Mouse (Mus musculus) ES-CJ7 (cell line): ENCODE results near the gene Ccdc163.
A peak's percentile ranks its signal among the peaks of the same experiment; 100 is the strongest.
"Not testable (repeated sequence)": the region's sequence is repeated elsewhere in the genome, so short reads cannot be mapped to it uniquely, and the experiment has no call there.

ENCODE experiments used
- DNase-seq: peaks from one replicate; pipeline ENCODE4 v3.0.0; 2011; ENCODE audit warnings: low read depth, low spot score

The Ccdc163 gene

GRCm38 (mm10) chr4:116708201-116708764, at the start of gene Ccdc163, which contains the start of gene Mmachc:
Gene Ccdc163, plus strand, starts transcription at chr4:116708509.
Gene Mmachc, minus strand, starts transcription at chr4:116708406.
- DNase-seq, result peak; percentile 100

- DNase-seq, result no peak
These were observed 48.8 kb upstream of the Ccdc163 start for GRCm38 (mm10) chr4:116659474-116659873.

- not testable (repeated sequence) for DNase-seq
These were observed 48.4 kb upstream of the Ccdc163 start for GRCm38 (mm10) chr4:116659916-116660315.

- DNase-seq, result no peak
These were observed 47.5 kb upstream of the Ccdc163 start for GRCm38 (mm10) chr4:116660829-116661228.

GRCm38 (mm10) chr4:116661998-116662397, 46.3 kb upstream of the Ccdc163 start:
- DNase-seq, result no peak

GRCm38 (mm10) chr4:116666625-116667024, 41.7 kb upstream of the Ccdc163 start:
- no peak for DNase-seq

GRCm38 (mm10) chr4:116668145-116668544, 40.2 kb upstream of the Ccdc163 start:
- no peak for DNase-seq

- DNase-seq, result no peak
These were observed 39.0 kb upstream of the Ccdc163 start for GRCm38 (mm10) chr4:116669291-116669690.

GRCm38 (mm10) chr4:116672785-116673184, 35.5 kb upstream of the Ccdc163 start:
- no peak for DNase-seq

- not testable (repeated sequence) for DNase-seq
These were observed 33.5 kb upstream of the Ccdc163 start for GRCm38 (mm10) chr4:116674761-116675160.

- DNase-seq, result no peak
These were observed 32.3 kb upstream of the Ccdc163 start for GRCm38 (mm10) chr4:116676027-116676426.

GRCm38 (mm10) chr4:116677808-116678207, 30.5 kb upstream of the Ccdc163 start:
- DNase-seq, result no peak

GRCm38 (mm10) chr4:116679141-116679540, 29.2 kb upstream of the Ccdc163 start:
- no peak for DNase-seq

GRCm38 (mm10) chr4:116680521-116680920, 27.8 kb upstream of the Ccdc163 start:
- DNase-seq, result not testable (repeated sequence)

- DNase-seq, result no peak
These were observed 24.4 kb upstream of the Ccdc163 start for GRCm38 (mm10) chr4:116683957-116684356.

GRCm38 (mm10) chr4:116684665-116685064, 23.6 kb upstream of the Ccdc163 start:
- no peak for DNase-seq

GRCm38 (mm10) chr4:116685402-116686061, 22.8 kb upstream of the Ccdc163 start, which contains the start of gene Prdx1:
Gene Prdx1, plus strand, starts transcription at chr4:116685544.
- peak; percentile 97 for DNase-seq

- no peak for DNase-seq
These were observed 21.3 kb upstream of the Ccdc163 start for GRCm38 (mm10) chr4:116687041-116687440.

GRCm38 (mm10) chr4:116689309-116689876, 18.9 kb upstream of the Ccdc163 start:
- no peak for DNase-seq

GRCm38 (mm10) chr4:116692146-116692545, 16.2 kb upstream of the Ccdc163 start:
- DNase-seq, result no peak

GRCm38 (mm10) chr4:116693785-116694184, 14.5 kb upstream of the Ccdc163 start:
- DNase-seq, result no peak

- DNase-seq, result no peak
These were observed 9.5 kb upstream of the Ccdc163 start for GRCm38 (mm10) chr4:116698693-116699342.
